Mouse (Mus musculus) heart, adult 8-10 months (tissue): Measurements from ENCODE around the gene Dad1. TPM values are rescaled to one million over a fixed set of nuclear protein-coding genes. Genes with fewer than 3 reads are reported as not detected.

ENCODE experiments used
- DNase-seq: peaks from one replicate; pipeline ENCODE4 v3.0.0; 2022; ENCODE audit warnings: low spot score
- total RNA-seq, 4 experiments: library from RNA; stranded (reverse); gene quantifications; 2 replicates each; pipeline ENCODE4 v1.2.4; 2022

Gene Dad1
- total RNA-seq, 4 experiments from 2014 or later, result 108 to 121 (median 113) TPM

GRCm38 (mm10) chr14:54225725-54226124 is 28.2 kb downstream of the Dad1 start:
- no peak for DNase-seq

GRCm38 (mm10) chr14:54224484-54225467 is 29.1 kb downstream of the Dad1 start:
- DNase-seq, result no peak

- no peak for DNase-seq
Observed at GRCm38 (mm10) chr14:54224064-54224417, 29.9 kb downstream of the Dad1 start.

DNA sequence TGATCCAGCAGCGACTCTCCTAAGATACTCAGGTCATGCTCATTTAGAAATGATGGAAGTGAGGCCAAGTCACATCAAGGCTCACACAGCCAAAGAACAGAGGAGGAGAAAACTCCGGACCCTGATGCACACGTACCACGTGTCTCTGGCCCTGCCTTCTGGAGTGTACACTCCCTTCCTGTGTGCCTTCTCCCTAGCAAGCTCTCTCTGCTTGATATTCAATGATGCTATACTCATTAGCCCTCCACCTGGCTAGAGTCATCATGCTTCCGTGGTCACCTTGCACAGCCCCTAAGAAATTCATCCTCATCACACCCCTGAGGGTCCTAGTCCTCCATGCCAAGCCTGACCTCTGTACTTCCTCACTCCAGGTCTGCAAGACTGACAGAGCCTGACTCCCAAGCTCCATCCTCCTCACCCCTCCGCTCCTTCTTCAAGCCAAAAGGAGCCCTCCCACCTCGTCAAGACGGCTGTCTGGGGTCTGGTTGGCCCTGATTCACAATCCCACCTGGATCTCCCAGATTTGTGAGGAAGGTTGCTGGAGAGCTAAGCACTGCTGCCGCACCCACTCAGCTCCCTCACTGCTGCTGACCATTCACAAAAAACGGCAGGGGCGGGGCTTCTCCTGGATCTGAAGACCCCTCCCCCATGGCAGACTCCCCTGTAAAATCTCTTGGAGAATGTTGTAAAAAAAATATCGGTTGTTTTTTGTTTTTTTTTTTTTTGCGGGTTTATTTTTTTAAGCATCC is 30.4 kb downstream of the Dad1 start:
- DNase-seq, result no peak

DNA sequence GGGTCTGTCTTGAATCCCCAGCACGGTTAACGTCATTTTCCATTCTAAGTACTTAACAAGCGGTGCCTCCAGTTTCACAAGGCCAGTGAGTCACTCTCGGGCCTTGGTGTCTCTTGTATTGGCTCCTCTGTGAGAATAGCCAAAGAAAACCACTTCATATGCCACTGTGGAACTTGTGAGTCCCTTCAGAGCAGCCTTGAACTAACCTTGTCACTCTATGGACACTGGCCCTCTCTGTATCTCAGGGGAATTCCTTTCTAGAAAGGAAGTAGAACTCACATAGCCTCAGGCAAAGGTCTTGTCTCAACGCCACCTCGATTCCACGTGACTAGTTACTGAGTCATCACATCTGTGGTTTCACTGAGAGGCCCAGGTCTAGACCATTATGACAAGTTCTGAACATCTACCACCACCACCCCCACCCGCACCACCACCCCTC is 31.6 kb downstream of the Dad1 start:
- DNase-seq, result no peak

DNA sequence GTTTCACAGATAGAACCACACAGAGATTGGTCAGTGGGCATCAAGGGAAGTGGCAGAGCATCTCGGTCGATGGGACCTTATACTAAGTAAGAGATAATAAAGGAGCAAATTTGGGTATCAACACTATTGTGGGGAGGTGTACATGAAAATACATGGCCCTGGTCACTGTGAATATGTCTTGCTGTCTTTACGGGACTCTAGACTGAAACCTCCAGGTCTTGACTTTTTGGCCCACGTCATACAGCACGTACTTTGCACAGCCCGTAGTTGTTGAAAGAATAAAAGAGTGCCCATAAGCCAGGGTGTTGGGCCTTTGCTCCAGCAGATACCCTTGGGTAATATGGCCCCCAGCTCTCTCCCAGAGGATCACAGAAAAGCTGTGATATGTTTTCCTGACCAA is 32.3 kb downstream of the Dad1 start:
- DNase-seq, result no peak

- no peak for DNase-seq
Observed at GRCm38 (mm10) chr14:54220726-54221494, 33.0 kb downstream of the Dad1 start.

GRCm38 (mm10) chr14:54219849-54220248 is 34.1 kb downstream of the Dad1 start:
- no peak for DNase-seq

GRCm38 (mm10) chr14:54219256-54219655 is 34.6 kb downstream of the Dad1 start:
- no peak for DNase-seq

- no peak for DNase-seq
Observed at GRCm38 (mm10) chr14:54218721-54219120, 35.2 kb downstream of the Dad1 start.

- no peak for DNase-seq
Observed at GRCm38 (mm10) chr14:54218233-54218632, 35.7 kb downstream of the Dad1 start.

GRCm38 (mm10) chr14:54216126-54216525 is 37.8 kb downstream of the Dad1 start:
- no peak for DNase-seq

- DNase-seq, result no peak
Observed at GRCm38 (mm10) chr14:54214901-54215300, 39.0 kb downstream of the Dad1 start.

GRCm38 (mm10) chr14:54214477-54214876 is 39.4 kb downstream of the Dad1 start:
- DNase-seq, result no peak

GRCm38 (mm10) chr14:54213734-54214133 is 40.2 kb downstream of the Dad1 start:
- no peak for DNase-seq

- DNase-seq, result no peak
Observed at GRCm38 (mm10) chr14:54211755-54212154, 42.1 kb downstream of the Dad1 start.

DNA sequence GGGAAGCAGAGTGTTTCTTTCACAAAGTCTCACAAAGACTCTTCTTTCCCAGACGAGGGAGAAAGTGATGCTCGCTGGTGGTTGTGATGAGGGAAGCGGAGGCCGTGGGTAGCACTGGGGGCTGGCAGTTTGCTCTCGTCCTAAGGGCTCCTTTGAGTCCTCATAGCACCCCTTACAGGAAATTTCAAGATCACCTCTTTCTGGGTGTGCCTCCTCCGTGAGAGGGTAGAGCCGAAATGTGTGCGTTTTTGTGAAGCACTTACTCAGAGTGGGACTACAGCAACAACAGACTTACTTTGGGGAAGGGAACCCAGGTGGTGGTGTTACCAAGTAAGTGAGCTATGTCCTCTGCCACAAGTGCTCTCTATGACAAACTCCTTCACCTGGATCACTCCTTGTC is 42.7 kb downstream of the Dad1 start:
- DNase-seq, result no peak

- no peak for DNase-seq
Observed at GRCm38 (mm10) chr14:54210401-54210800, 43.5 kb downstream of the Dad1 start.

GRCm38 (mm10) chr14:54209932-54210331 is 44.0 kb downstream of the Dad1 start:
- DNase-seq, result no peak

DNA sequence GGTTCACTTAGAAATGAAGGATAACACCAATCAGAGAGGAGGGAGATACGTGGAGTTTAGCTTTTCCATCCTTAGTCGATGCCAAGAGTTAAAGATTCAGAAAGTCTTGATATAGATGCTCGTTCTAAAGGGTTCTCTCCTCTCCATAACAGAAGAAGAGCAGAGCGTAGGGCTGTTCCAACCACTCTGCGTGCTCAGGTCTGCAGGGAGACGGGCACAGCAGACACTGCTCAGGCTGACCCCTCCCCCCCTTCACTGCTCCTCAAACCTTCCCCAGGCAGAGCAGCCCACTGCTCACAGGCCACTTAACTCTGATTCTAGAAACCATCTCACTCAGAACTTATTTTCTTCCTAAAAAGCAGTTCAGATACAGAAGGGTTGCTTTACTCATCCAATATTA is 45.2 kb downstream of the Dad1 start:
- DNase-seq, result no peak

GRCm38 (mm10) chr14:54207924-54208323 is 46.0 kb downstream of the Dad1 start:
- no peak for DNase-seq
